Mouse (Mus musculus): ENCODE results near the gene Hnrnpab.

GRCm38 (mm10) chr11:51576454-51576853 is 30.2 kb downstream of the Hnrnpab start:
- no peak for TF ChIP-seq CTCF (IDR thresholded peaks at IDR 0.05; ENCODE audit: low read depth)
- TF ChIP-seq EP300 (optimal IDR thresholded peaks at IDR 0.05) = no peak

Data from stomach, postnatal 0 days (tissue).